ENCODE assay signal across 23 mouse cellular contexts in genomic region chr5:100837907-100838306, GRCm38 (mm10). TPM values are rescaled to one million over a fixed set of nuclear protein-coding genes. Genes with fewer than 3 reads are reported as not detected.
DNase-seq lines count a peak whose midpoint lies in the region; ATAC-seq and TF ChIP-seq lines count a peak whose summit lies in the region.
"Had no signal": no experiment of that assay in that cellular context is flagged by ENCODE, and none has a peak within 500 bp of the region (broad histone marks: within the 10 kb centered on the region; RNA-seq: fewer than 3 reads in every experiment).

No protein-coding gene starts in this region.

- no peaks in the 10 kb centered on the region for H3K27me3 ChIP-seq in limb, embryonic 14.5 days (ENCODE audit: control insufficient read depth, insufficient read depth, low read length)
- H3K27me3 ChIP-seq in limb, embryonic 10.5 days (ENCODE audit: low read depth, poor library complexity, severe bottlenecking) = no peaks in the 10 kb centered on the region; the same call in 1 of the 2 replicates
- H3K27me3 ChIP-seq in heart, embryonic 11.5 days (ENCODE audit: control insufficient read depth, insufficient read depth, low read length) = no peaks in the 10 kb centered on the region
- H3K27me3 ChIP-seq in forebrain, embryonic 12.5 days = peaks cover 6% of the 10 kb centered on the region; the same call in 1 of the 2 replicates
- H3K27me3 ChIP-seq: embryonic facial prominence, embryonic 12.5 days had no signal

- intact Hi-C loops in heart, postnatal 14 days (cut with DNase I) = no loop called here

- ATAC-seq in limb, embryonic 14.5 days (ENCODE audit: low FRiP score, low read depth) = no peak; the same call in 1 of the 2 replicates
- ATAC-seq in heart, embryonic 11.5 days (replicated peaks; ENCODE audit: insufficient number of reproducible peaks, low FRiP score, low TSS enrichment) = peak; percentile 78
- no peak for ATAC-seq in forebrain, embryonic 12.5 days (ENCODE audit: low FRiP score)
- ATAC-seq: activated CD4-positive, CD25-positive, alpha-beta regulatory T cell, adult 4 months; hindbrain, embryonic 16.5 days; lung, postnatal 0 days; midbrain, embryonic 16.5 days had no signal

- H3K4me3 ChIP-seq in limb, embryonic 14.5 days (replicated peaks; ENCODE audit: low read length) = no peak overlapping the region
- no peak overlapping the region for H3K4me3 ChIP-seq in limb, embryonic 10.5 days
- no peak overlapping the region for H3K4me3 ChIP-seq in heart, embryonic 11.5 days (ENCODE audit: low read depth, low read length)
- no peak overlapping the region for H3K4me3 ChIP-seq in forebrain, embryonic 12.5 days (replicated peaks)
- H3K4me3 ChIP-seq: embryonic facial prominence, embryonic 12.5 days; gastrocnemius, adult 2 months; megakaryocyte, embryonic 14.5 days had no signal

- no peak overlapping the region for H3K27ac ChIP-seq in limb, embryonic 14.5 days (replicated peaks; ENCODE audit: low read depth, low read length)
- H3K27ac ChIP-seq in limb, embryonic 10.5 days = no peak overlapping the region
- 0 out of 2 replicates have a peak overlapping the region, but pooled peaks have one; percentile 15 for H3K27ac ChIP-seq in heart, embryonic 11.5 days (ENCODE audit: low read depth, low read length)
- H3K27ac ChIP-seq in forebrain, embryonic 12.5 days = no peak overlapping the region
- H3K27ac ChIP-seq: embryonic facial prominence, embryonic 12.5 days; gastrocnemius, adult 2 months; liver, embryonic 14.5 days had no signal

- no peaks in the 10 kb centered on the region for H3K36me3 ChIP-seq in limb, embryonic 14.5 days (ENCODE audit: control insufficient read depth, insufficient read depth, low read length)
- H3K36me3 ChIP-seq in limb, embryonic 10.5 days = no peaks in the 10 kb centered on the region
- H3K36me3 ChIP-seq in heart, embryonic 11.5 days (ENCODE audit: control insufficient read depth, insufficient read depth, low read length) = no peaks in the 10 kb centered on the region
- H3K36me3 ChIP-seq in forebrain, embryonic 12.5 days (replicated peaks) = no peaks in the 10 kb centered on the region
- H3K36me3 ChIP-seq: embryonic facial prominence, embryonic 12.5 days had no signal

- no peak overlapping the region for H3K9ac ChIP-seq in limb, embryonic 14.5 days (ENCODE audit: low read depth, low read length, severe bottlenecking)
- no peak overlapping the region for H3K9ac ChIP-seq in heart, embryonic 11.5 days (ENCODE audit: low read depth, low read length)
- no peak overlapping the region for H3K9ac ChIP-seq in forebrain, embryonic 12.5 days
- H3K9ac ChIP-seq: embryonic facial prominence, embryonic 12.5 days; liver, embryonic 14.5 days had no signal

- no peak overlapping the region for H3K4me2 ChIP-seq in limb, embryonic 14.5 days (replicated peaks; ENCODE audit: low read depth, low read length, severe bottlenecking)
- H3K4me2 ChIP-seq in heart, embryonic 11.5 days = no peak overlapping the region
- no peak overlapping the region for H3K4me2 ChIP-seq in forebrain, embryonic 12.5 days
- H3K4me2 ChIP-seq: embryonic facial prominence, embryonic 12.5 days had no signal

- H3K9me3 ChIP-seq in limb, embryonic 14.5 days (ENCODE audit: control insufficient read depth, low read length) = 0 out of 2 replicates have a peak, but pooled peaks cover 4% of the 10 kb centered on the region
- H3K9me3 ChIP-seq in limb, embryonic 10.5 days (replicated peaks) = no peaks in the 10 kb centered on the region
- peaks cover 4% of the 10 kb centered on the region; the same call in 1 of the 2 replicates for H3K9me3 ChIP-seq in heart, embryonic 11.5 days (replicated peaks; ENCODE audit: control insufficient read depth, low read length)
- 0 out of 2 replicates have a peak, but pooled peaks cover 5% of the 10 kb centered on the region for H3K9me3 ChIP-seq in forebrain, embryonic 12.5 days
- H3K9me3 ChIP-seq: embryonic facial prominence, embryonic 12.5 days had no signal

- H3K4me1 ChIP-seq in limb, embryonic 14.5 days (ENCODE audit: control insufficient read depth, insufficient read depth, low read length) = peaks cover 3% of the 10 kb centered on the region; the same call in 1 of the 2 replicates
- no peaks in the 10 kb centered on the region for H3K4me1 ChIP-seq in limb, embryonic 10.5 days
- H3K4me1 ChIP-seq in heart, embryonic 11.5 days (ENCODE audit: control insufficient read depth, insufficient read depth, low read length) = peaks cover 3% of the 10 kb centered on the region; the same call in 1 of the 2 replicates
- H3K4me1 ChIP-seq in forebrain, embryonic 12.5 days = no peaks in the 10 kb centered on the region
- H3K4me1 ChIP-seq: embryonic facial prominence, embryonic 12.5 days; megakaryocyte, embryonic 14.5 days had no signal

- peak; percentile 4 for DNase-seq in limb, embryonic 14.5 days (ENCODE audit: low spot score)
- DNase-seq in limb, embryonic 10.5 days (ENCODE audit: low spot score) = no peak
- DNase-seq in heart, postnatal 14 days = peak; percentile 45 to 62
- DNase-seq in thymus, postnatal 36 days = no peak
- no peak for DNase-seq in right cerebral cortex, postnatal 36 days (ENCODE audit: low spot score in 2 of 2)
- DNase-seq: adrenal gland, postnatal 25 days; B cell, adult 2 months; cerebellum, adult 18-20 months; gastrocnemius, adult 2 months; kidney, adult 9 months; right cerebral cortex, adult 18-20 months; thymus, postnatal 14 days had no signal

- TF ChIP-seq POLR2A in limb, embryonic 14.5 days (IDR thresholded peaks at IDR 0.05; ENCODE audit: borderline replicate concordance, extremely low read depth, insufficient read depth, insufficient read length) = no peak

- WGBS in limb, embryonic 14.5 days = 72% methylated on average over 7 of the region's 7 CpGs
- 85% methylated on average over 7 of the region's 7 CpGs for WGBS in limb, embryonic 10.5 days
- 20% methylated on average over 7 of the region's 7 CpGs for WGBS in heart, embryonic 11.5 days (ENCODE audit: insufficient replicate concordance)
- WGBS in forebrain, embryonic 12.5 days = 90% methylated on average over 7 of the region's 7 CpGs

RNA-seq across cellular contexts. Expression of gene Gpat3, which starts 7.6 kb away (rescaled TPM):
- 1.9 and 2.7 TPM in 2 replicates for polyA plus RNA-seq in limb, embryonic 14.5 days (2012; rRNA removed)
- polyA plus RNA-seq in limb, embryonic 14.5 days (2014; fragmentation: Nextera tagmentation; extraction: Ambion mirVana) = 1.1 and 2.0 TPM in 2 replicates
- polyA plus RNA-seq in limb, embryonic 10.5 days (2016; fragmentation: Nextera tagmentation; extraction: Ambion mirVana) = 0.59 and 0.61 TPM in 2 replicates
- 6.9 and 7.4 TPM in 2 replicates for polyA plus RNA-seq in heart, embryonic 11.5 days (2014; fragmentation: Nextera tagmentation; extraction: Ambion mirVana)
- 10 to 100 TPM; 18.9 to 27.7 TPM for total RNA-seq in heart, postnatal 14 days (2021)
- 0.20 and 0.74 TPM in 2 replicates for polyA plus RNA-seq in forebrain, embryonic 12.5 days (2016; fragmentation: Nextera tagmentation; extraction: Ambion mirVana)
- total RNA-seq: common myeloid progenitor, adult 5-6 weeks; granulocyte monocyte progenitor cell, adult 5-6 weeks had no signal

RNA-seq across cellular contexts. Expression of gene Abraxas1, which starts 17.1 kb away (rescaled TPM):
- 21.7 and 26.3 TPM in 2 replicates for polyA plus RNA-seq in limb, embryonic 14.5 days (2012; rRNA removed)
- 25.1 and 28.0 TPM in 2 replicates for polyA plus RNA-seq in limb, embryonic 14.5 days (2014; fragmentation: Nextera tagmentation; extraction: Ambion mirVana)
- 32.1 and 32.3 TPM in 2 replicates for polyA plus RNA-seq in limb, embryonic 10.5 days (2016; fragmentation: Nextera tagmentation; extraction: Ambion mirVana)
- polyA plus RNA-seq in heart, embryonic 11.5 days (2014; fragmentation: Nextera tagmentation; extraction: Ambion mirVana) = 22.2 and 33.8 TPM in 2 replicates
- total RNA-seq in heart, postnatal 14 days (2021) = 10 to 100 TPM; 10.1 to 11.0 TPM
- 24.1 and 28.5 TPM in 2 replicates for polyA plus RNA-seq in forebrain, embryonic 12.5 days (2016; fragmentation: Nextera tagmentation; extraction: Ambion mirVana)

RNA-seq across cellular contexts. Expression of gene Mrps18c, which starts 39.5 kb away (rescaled TPM):
- 39.1 and 69.2 TPM in 2 replicates for polyA plus RNA-seq in limb, embryonic 14.5 days (2012; rRNA removed)
- polyA plus RNA-seq in limb, embryonic 14.5 days (2014; fragmentation: Nextera tagmentation; extraction: Ambion mirVana) = 153 and 164 TPM in 2 replicates
- polyA plus RNA-seq in limb, embryonic 10.5 days (2016; fragmentation: Nextera tagmentation; extraction: Ambion mirVana) = 204 and 214 TPM in 2 replicates
- polyA plus RNA-seq in heart, embryonic 11.5 days (2014; fragmentation: Nextera tagmentation; extraction: Ambion mirVana) = 137 and 158 TPM in 2 replicates
- 10 to 100 TPM; 81.8 to 88.5 TPM for total RNA-seq in heart, postnatal 14 days (2021)
- 174 and 181 TPM in 2 replicates for polyA plus RNA-seq in forebrain, embryonic 12.5 days (2016; fragmentation: Nextera tagmentation; extraction: Ambion mirVana)

RNA-seq across cellular contexts. Expression of gene Helq, which starts 39.5 kb away (rescaled TPM):
- 22.7 and 26.9 TPM in 2 replicates for polyA plus RNA-seq in limb, embryonic 14.5 days (2012; rRNA removed)
- polyA plus RNA-seq in limb, embryonic 14.5 days (2014; fragmentation: Nextera tagmentation; extraction: Ambion mirVana) = 17.5 and 18.8 TPM in 2 replicates
- 21.8 and 28.8 TPM in 2 replicates for polyA plus RNA-seq in limb, embryonic 10.5 days (2016; fragmentation: Nextera tagmentation; extraction: Ambion mirVana)
- 13.1 and 15.3 TPM in 2 replicates for polyA plus RNA-seq in heart, embryonic 11.5 days (2014; fragmentation: Nextera tagmentation; extraction: Ambion mirVana)
- 1 to 10 TPM; 3.0 to 3.3 TPM for total RNA-seq in heart, postnatal 14 days (2021)
- 29.5 and 31.7 TPM in 2 replicates for polyA plus RNA-seq in forebrain, embryonic 12.5 days (2016; fragmentation: Nextera tagmentation; extraction: Ambion mirVana)

Comparison
In these comparisons a context has a peak if more than half of its experiments do, and no peak if none do; other contexts are left out.
1. DNase-seq: peak in limb, embryonic 14.5 days (single experiment) and heart, postnatal 14 days (2 of 2); none in limb, embryonic 10.5 days (single experiment), thymus, postnatal 36 days (0 of 2) and right cerebral cortex, postnatal 36 days (0 of 2).